Mouse (Mus musculus) heart, adult 2 months (tissue): Measurements from ENCODE around the gene Amfr.

ENCODE experiments used
- CTCF ChIP-seq: fragments of 200-600 bp; IDR thresholded peaks from 2 replicates; pipeline ENCODE4 v1.8.1; 2022; ENCODE audit warnings: antibody characterized with exemption, mild to moderate bottlenecking, moderate library complexity
- POLR2A ChIP-seq: fragments of 200-500 bp; IDR thresholded peaks from 2 replicates; pipeline ENCODE4 v1.6.1; 2011; ENCODE audit warnings: mild to moderate bottlenecking, low read depth, low read length, control low read depth; ENCODE audit not compliant: insufficient read depth

GRCm38 (mm10) chr8:93973831-93974375 lies 38.7 kb downstream of the Amfr start:
- TF ChIP-seq POLR2A (no peak), CTCF (no peak)
